Mouse (Mus musculus): Measurements from ENCODE around the gene Epn1. TPM values are rescaled to one million over a fixed set of nuclear protein-coding genes. Genes with fewer than 3 reads are reported as not detected.

Epn1 gene
- 203 to 221 TPM (median 219 TPM) in 4 replicates for total RNA-seq (2023; ENCODE audit: inconsistent age)

GRCm38 (mm10) chr7:5080010-5080751 lies at the start of gene Epn1:
TSS of gene Epn1 (plus strand) at chr7:5080235.

GRCm38 (mm10) chr7:5033818-5034217 lies 46.2 kb upstream of the Epn1 start, which contains the start of gene 4632433K11Rik:
TSS of gene 4632433K11Rik (plus strand) at chr7:5034118.

GRCm38 (mm10) chr7:5038109-5038732 lies 41.8 kb upstream of the Epn1 start, which contains the start of gene Zfp784:
TSS of gene Zfp784 (minus strand) at chr7:5038446.

GRCm38 (mm10) chr7:5051193-5052192 lies 28.5 kb upstream of the Epn1 start, which contains the start of gene Zfp580:
TSS of gene Zfp580 (plus strand) at chr7:5051538.

GRCm38 (mm10) chr7:5061774-5062359 lies 18.2 kb upstream of the Epn1 start, which contains the start of gene U2af2:
TSS of gene U2af2 (plus strand) at chr7:5062143.

GRCm38 (mm10) chr7:5116850-5117249 lies 36.8 kb downstream of the Epn1 start, which contains the start of gene Rfpl4:
TSS of gene Rfpl4 (minus strand) at chr7:5116950.

GRCm38 (mm10) chr7:5125549-5126406 lies 45.7 kb downstream of the Epn1 start, which contains the start of gene Rasl2-9:
TSS of gene Rasl2-9 (minus strand) at chr7:5125950.

Other genes with a start within 250 kb of the Epn1 start
- gene Shisa7, start 235.5 kb upstream of the Epn1 start, total RNA-seq (2023; ENCODE audit: inconsistent age) = 0.39 to 1.9 TPM (median 0.72 TPM) in 4 replicates
- 6.1 to 12.0 TPM (median 7.0 TPM) in 4 replicates for gene Isoc2b, start 210.0 kb upstream of the Epn1 start, total RNA-seq (2023; ENCODE audit: inconsistent age)
- gene Isoc2a, start 203.1 kb upstream of the Epn1 start, total RNA-seq (2023; ENCODE audit: inconsistent age) = 10.5 to 13.7 TPM (median 12.2 TPM) in 4 replicates
- gene Gm36210, start 173.7 kb upstream of the Epn1 start, total RNA-seq (2023; ENCODE audit: inconsistent age) = not detected in 4 replicates
- 36.5 to 39.0 TPM (median 38.7 TPM) in 4 replicates for gene Zfp628, start 165.0 kb upstream of the Epn1 start, total RNA-seq (2023; ENCODE audit: inconsistent age)
- 8.3 to 9.7 TPM (median 9.1 TPM) in 4 replicates for gene Nat14, start 158.2 kb upstream of the Epn1 start, total RNA-seq (2023; ENCODE audit: inconsistent age)
- 0.19 to 0.39 TPM (median 0.34 TPM) in 4 replicates for gene Ssc5d, start 154.4 kb upstream of the Epn1 start, total RNA-seq (2023; ENCODE audit: inconsistent age)
- gene Sbk2, start 115.8 kb upstream of the Epn1 start, total RNA-seq (2023; ENCODE audit: inconsistent age) = 0.35 to 1.0 TPM in 2 of 4 replicates, not detected in the others
- 0.29 TPM in 1 of 4 replicates, not detected in the others for gene Sbk3, start 109.1 kb upstream of the Epn1 start, total RNA-seq (2023; ENCODE audit: inconsistent age)
- 11.6 to 24.7 TPM (median 17.1 TPM) in 4 replicates for gene Zfp579, start 84.1 kb upstream of the Epn1 start, total RNA-seq (2023; ENCODE audit: inconsistent age)
- gene Zfp524, start 65.8 kb upstream of the Epn1 start, total RNA-seq (2023; ENCODE audit: inconsistent age) = 8.6 to 10.0 TPM (median 9.5 TPM) in 4 replicates
- gene Fiz1, start 65.5 kb upstream of the Epn1 start, total RNA-seq (2023; ENCODE audit: inconsistent age) = 54.1 to 62.6 TPM (median 56.9 TPM) in 4 replicates
- gene Gm44973, start 64.7 kb upstream of the Epn1 start, total RNA-seq (2023; ENCODE audit: inconsistent age) = not detected in 4 replicates
- gene Zfp865, start 59.9 kb upstream of the Epn1 start, total RNA-seq (2023; ENCODE audit: inconsistent age) = 42.2 to 48.1 TPM (median 47.2 TPM) in 4 replicates
- not detected in 4 replicates for gene Ccdc106, start 59.7 kb upstream of the Epn1 start, total RNA-seq (2023; ENCODE audit: inconsistent age)
- gene 4632433K11Rik, start 46.1 kb upstream of the Epn1 start, total RNA-seq (2023; ENCODE audit: inconsistent age) = not detected in 4 replicates
- 6.6 to 10.3 TPM (median 8.7 TPM) in 4 replicates for gene Zfp784, start 41.8 kb upstream of the Epn1 start, total RNA-seq (2023; ENCODE audit: inconsistent age)
- 1.9 to 4.5 TPM (median 3.5 TPM) in 4 replicates for gene Zfp580, start 28.7 kb upstream of the Epn1 start, total RNA-seq (2023; ENCODE audit: inconsistent age)
- 502 to 531 TPM (median 512 TPM) in 4 replicates for gene U2af2, start 18.1 kb upstream of the Epn1 start, total RNA-seq (2023; ENCODE audit: inconsistent age)
- gene Rfpl4, start 36.7 kb downstream of the Epn1 start, total RNA-seq (2023; ENCODE audit: inconsistent age) = not detected in 4 replicates
- 0.51 to 1.2 TPM (median 1.0 TPM) in 3 of 4 replicates, not detected in the other for gene Rasl2-9, start 45.7 kb downstream of the Epn1 start, total RNA-seq (2023; ENCODE audit: inconsistent age)
- not detected in 4 replicates for gene Vmn1r55, start 69.4 kb downstream of the Epn1 start, total RNA-seq (2023; ENCODE audit: inconsistent age)
- gene Vmn1r56, start 116.5 kb downstream of the Epn1 start, total RNA-seq (2023; ENCODE audit: inconsistent age) = not detected in 4 replicates
- not detected in 4 replicates for gene Vmn1r57, start 138.3 kb downstream of the Epn1 start, total RNA-seq (2023; ENCODE audit: inconsistent age)